Comparison of ENCODE assay signal across 8 mouse cellular contexts in the genomic region with DNA sequence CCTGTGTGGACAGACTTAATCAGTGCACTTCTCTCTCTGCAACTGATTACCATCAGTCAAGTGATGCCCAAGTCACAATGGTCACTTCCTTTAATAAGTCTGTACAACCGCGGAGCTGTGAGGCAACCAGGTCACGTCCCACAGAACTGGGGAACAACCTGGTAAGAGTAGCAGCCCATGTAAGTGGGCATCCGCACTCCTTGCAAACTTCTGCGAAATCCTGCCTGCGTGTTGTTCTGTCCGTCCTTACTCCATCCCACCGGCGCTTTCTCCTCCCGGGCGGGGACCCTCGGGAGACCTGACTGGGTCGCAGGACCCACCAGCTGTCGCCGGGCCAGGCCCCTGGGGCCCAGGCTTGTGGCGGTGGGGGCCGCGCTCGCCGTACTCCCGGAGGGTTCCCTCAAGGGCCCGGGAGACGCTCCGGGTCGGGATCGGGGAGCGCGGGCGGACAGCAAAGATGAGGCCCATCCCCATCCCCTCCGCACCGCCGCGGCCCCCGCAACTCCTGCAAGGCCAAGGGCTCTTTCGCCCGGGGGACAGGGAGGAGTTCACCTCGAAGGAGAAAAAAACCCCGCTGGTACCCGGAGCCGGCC. TPM values are rescaled to one million over a fixed set of nuclear protein-coding genes. Genes with fewer than 3 reads are reported as not detected.
DNase-seq lines count a peak whose midpoint lies in the region; ATAC-seq and TF ChIP-seq lines count a peak whose summit lies in the region.

No protein-coding gene starts in this region.

- TF ChIP-seq EP300 in heart, adult 2 months (IDR thresholded peaks at IDR 0.05; ENCODE audit: insufficient read depth, low read depth, low read length), result no peak

- no peak for DNase-seq in heart, adult 2 months
- DNase-seq in heart, postnatal 4 days, result no peak
- peak; percentile 23 for DNase-seq in embryonic facial prominence, embryonic 14.5 days (ENCODE audit: low spot score)
- DNase-seq in induced T-regulatory cell, adult 2 months (ENCODE audit: low read depth), result peak; percentile 58
- DNase-seq in lung, embryonic 14.5 days, result peak; percentile 44
- DNase-seq in urinary bladder, postnatal 4 days (ENCODE audit: low spot score in 2 of 2), result no peak

- peaks cover 8% of the 10 kb centered on the region; the same call in 1 of the 2 replicates for H3K36me3 ChIP-seq in heart, adult 2 months (ENCODE audit: control insufficient read depth, insufficient read depth, low read length)
- no peaks in the 10 kb centered on the region for H3K36me3 ChIP-seq in E14TG2a.4 (ENCODE audit: insufficient read depth, low read length)
- no peaks in the 10 kb centered on the region for H3K36me3 ChIP-seq in embryonic facial prominence, embryonic 14.5 days (ENCODE audit: control insufficient read depth, insufficient read depth, low read length)
- no peaks in the 10 kb centered on the region for H3K36me3 ChIP-seq in lung, embryonic 14.5 days (ENCODE audit: insufficient read depth)

- TF ChIP-seq CTCF in heart, adult 2 months (IDR thresholded peaks at IDR 0.05), result no peak
- no peak for TF ChIP-seq CTCF in E14TG2a.4 (conservative IDR thresholded peaks at IDR 0.05; ENCODE audit: low read length)
- TF ChIP-seq CTCF in lung, embryonic 14.5 days (IDR thresholded peaks at IDR 0.05; ENCODE audit: low read depth), result no peak

- H3K4me1 ChIP-seq in heart, adult 2 months (ENCODE audit: control insufficient read depth, insufficient read depth, low read length), result peaks cover 5% of the 10 kb centered on the region
- H3K4me1 ChIP-seq in E14TG2a.4 (replicated peaks; ENCODE audit: low read depth, low read length), result peaks cover 29% of the 10 kb centered on the region
- H3K4me1 ChIP-seq in embryonic facial prominence, embryonic 14.5 days (ENCODE audit: control insufficient read depth, insufficient read depth, low read length), result no peaks in the 10 kb centered on the region
- H3K4me1 ChIP-seq in lung, embryonic 14.5 days (ENCODE audit: insufficient read depth), result 0 out of 2 replicates have a peak, but pooled peaks cover 4% of the 10 kb centered on the region

- H3K27ac ChIP-seq in heart, adult 2 months, result peak overlapping the region; percentile 94
- H3K27ac ChIP-seq in embryonic facial prominence, embryonic 14.5 days (replicated peaks; ENCODE audit: low read depth, low read length), result peak overlapping the region; percentile 81
- peak overlapping the region; percentile 36; the same call in 1 of the 2 replicates for H3K27ac ChIP-seq in lung, embryonic 14.5 days (ENCODE audit: low read depth)

- ATAC-seq in embryonic facial prominence, embryonic 14.5 days (ENCODE audit: low read depth), result peak; percentile 56
- peak; percentile 74 for ATAC-seq in lung, embryonic 14.5 days (ENCODE audit: insufficient read depth)
- peak; percentile 47; the same call in 1 of the 2 replicates for ATAC-seq in neutrophil, adult 5-6 weeks (ENCODE audit: extremely low read depth, insufficient number of reproducible peaks, low FRiP score, poor library complexity, severe bottlenecking)

- TF ChIP-seq POLR2A in heart, adult 2 months (IDR thresholded peaks at IDR 0.05; ENCODE audit: insufficient read depth, low read depth, low read length), result no peak

- peak overlapping the region; percentile 71 for H3K4me3 ChIP-seq in heart, adult 2 months
- peak overlapping the region; percentile 94 for H3K4me3 ChIP-seq in E14TG2a.4 (replicated peaks; ENCODE audit: low read length)
- peak overlapping the region; percentile 90 for H3K4me3 ChIP-seq in embryonic facial prominence, embryonic 14.5 days (ENCODE audit: low read depth, low read length)
- peak overlapping the region; percentile 83 for H3K4me3 ChIP-seq in lung, embryonic 14.5 days (ENCODE audit: low read depth, low read length)

- WGBS in heart, adult 2 months, result 2% methylated on average over 34 of the region's 40 CpGs
- 0% methylated on average over 27 of the region's 40 CpGs for WGBS in embryonic facial prominence, embryonic 14.5 days
- under 1% methylated on average over 40 of the region's 40 CpGs for WGBS in lung, embryonic 14.5 days

- peak overlapping the region; percentile 91 for H3K9ac ChIP-seq in heart, adult 2 months (ENCODE audit: low read depth, low read length)
- H3K9ac ChIP-seq in embryonic facial prominence, embryonic 14.5 days (ENCODE audit: low read depth, low read length), result peak overlapping the region; percentile 81
- peak overlapping the region; percentile 80 for H3K9ac ChIP-seq in lung, embryonic 14.5 days

- 0 out of 2 replicates have a peak, but pooled peaks cover 2% of the 10 kb centered on the region for H3K79me2 ChIP-seq in heart, adult 2 months (replicated peaks; ENCODE audit: control insufficient read depth, insufficient read depth, low read length)

- no peaks in the 10 kb centered on the region for H3K27me3 ChIP-seq in heart, adult 2 months (ENCODE audit: control insufficient read depth, insufficient read depth, low read length)
- H3K27me3 ChIP-seq in E14TG2a.4 (ENCODE audit: insufficient read depth, low read length), result peaks cover 19% of the 10 kb centered on the region
- H3K27me3 ChIP-seq in embryonic facial prominence, embryonic 14.5 days (replicated peaks; ENCODE audit: control insufficient read depth, insufficient read depth, low read length), result no peaks in the 10 kb centered on the region
- no peaks in the 10 kb centered on the region for H3K27me3 ChIP-seq in lung, embryonic 14.5 days (ENCODE audit: insufficient read depth, low read length)

- no peaks in the 10 kb centered on the region for H3K9me3 ChIP-seq in E14TG2a.4 (ENCODE audit: low read length)
- no peaks in the 10 kb centered on the region for H3K9me3 ChIP-seq in embryonic facial prominence, embryonic 14.5 days (ENCODE audit: control insufficient read depth, low read length)
- H3K9me3 ChIP-seq in lung, embryonic 14.5 days (ENCODE audit: low read depth, low read length), result no peaks in the 10 kb centered on the region

- intact Hi-C loops in heart, adult 2 months (cut with DNase I), result loop anchor here (5.0 kb wide), 2 partner anchors 338 to 448 kb away; a partner anchor contains a TSS

- H3K4me2 ChIP-seq in embryonic facial prominence, embryonic 14.5 days (ENCODE audit: low read depth, low read length), result peak overlapping the region; percentile 81
- H3K4me2 ChIP-seq in lung, embryonic 14.5 days, result peak overlapping the region; percentile 84

RNA-seq across cellular contexts. Expression of a gene that starts 0.7 kb away (rescaled TPM):
- 10 to 100 TPM; 22.4 to 24.2 TPM for total RNA-seq in heart, adult 2 months (2021)
- 11.6 and 23.6 TPM in 2 replicates for polyA plus RNA-seq in heart, adult 2 months (2012; rRNA removed)
- total RNA-seq in heart, postnatal 4 days (2021), result 10 to 100 TPM; 20.7 to 21.9 TPM
- 14.0 and 14.3 TPM in 2 replicates for polyA plus RNA-seq in embryonic facial prominence, embryonic 14.5 days (2014; fragmentation: Nextera tagmentation; extraction: Ambion mirVana)
- 14.6 and 16.3 TPM in 2 replicates for polyA plus RNA-seq in lung, embryonic 14.5 days (2014; fragmentation: Nextera tagmentation; extraction: Ambion mirVana)
- total RNA-seq in neutrophil, adult 5-6 weeks (2017), result 19.6 and 20.3 TPM in 2 replicates

Comparison
In these comparisons a context has a peak if more than half of its experiments do, and no peak if none do; other contexts are left out.
1. DNase-seq: peak in embryonic facial prominence, embryonic 14.5 days (single experiment), induced T-regulatory cell, adult 2 months (single experiment) and lung, embryonic 14.5 days (single experiment); none in heart, adult 2 months (0 of 2), heart, postnatal 4 days (single experiment) and urinary bladder, postnatal 4 days (0 of 2).
2. H3K27ac ChIP-seq: peak in every context shown above with its lines; median percentile 94 in heart, adult 2 months; 81 in embryonic facial prominence, embryonic 14.5 days; 36 in lung, embryonic 14.5 days.
3. Peak in every context shown above with its lines, with median percentiles within 50 percentile points of each other: H3K4me3 ChIP-seq, H3K9ac ChIP-seq and ATAC-seq.